Mouse (Mus musculus): ENCODE results near the gene E2f4. TPM values are rescaled to one million over a fixed set of nuclear protein-coding genes. Genes with fewer than 3 reads are reported as not detected.

Gene E2f4
- 68.8 and 69.9 TPM in 2 replicates for polyA plus RNA-seq (2016; fragmentation: Nextera tagmentation; extraction: Ambion mirVana)

DNA sequence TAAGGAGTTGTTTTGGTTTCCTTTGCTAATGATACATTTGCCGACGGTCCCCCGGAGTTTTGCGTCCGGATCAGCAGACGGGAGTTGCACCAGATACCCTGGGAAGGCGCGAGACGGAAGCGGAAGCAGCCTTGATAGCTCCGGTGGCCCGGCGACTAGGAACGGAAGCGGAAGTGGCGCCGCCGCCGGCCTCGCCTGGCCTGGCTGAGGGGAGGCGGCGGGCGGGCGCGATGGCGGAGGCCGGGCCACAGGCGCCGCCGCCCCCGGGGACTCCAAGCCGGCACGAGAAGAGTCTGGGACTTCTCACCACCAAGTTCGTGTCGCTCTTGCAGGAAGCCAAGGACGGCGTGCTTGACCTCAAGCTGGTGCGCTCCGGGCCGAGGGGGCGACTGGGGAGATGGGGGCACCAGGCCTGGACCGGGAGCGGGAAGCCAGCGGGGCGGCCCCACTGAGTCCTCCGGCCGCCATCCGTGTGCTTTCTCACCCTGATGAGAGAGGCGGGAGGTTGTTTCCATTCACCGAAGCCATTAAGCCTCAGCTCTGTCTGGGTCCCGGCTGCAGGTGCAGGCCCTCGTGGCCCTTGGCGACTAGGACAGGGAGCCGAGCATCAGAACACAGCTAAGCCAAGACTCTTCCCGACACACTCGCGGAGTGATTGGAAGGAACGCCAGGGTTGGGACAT lies at the start of gene E2f4:
E2f4 (plus strand) TSS at position 153 of the 682 bp plus-strand sequence.
- peaks cover 18% of the 10 kb centered on the region for H3K4me1 ChIP-seq
- ATAC-seq (ENCODE audit: low FRiP score) = peak; percentile 89
- H3K27me3 ChIP-seq = peaks cover 18% of the 10 kb centered on the region
- H3K4me2 ChIP-seq (replicated peaks) = peak within 1 kb of the TSS; percentile 99
- peak within 1 kb of the TSS; percentile 96 for H3K9ac ChIP-seq
- peak within 1 kb of the TSS; percentile 53; the same call in 1 of the 2 replicates for H3K27ac ChIP-seq
- H3K9me3 ChIP-seq (replicated peaks) = no peaks in the 10 kb centered on the region
- H3K36me3 ChIP-seq = peaks cover 30% of the 10 kb centered on the region
- peak within 1 kb of the TSS; percentile 97 for H3K4me3 ChIP-seq
- WGBS = under 1% methylated on average over 57 of the region's 58 CpGs

DNA sequence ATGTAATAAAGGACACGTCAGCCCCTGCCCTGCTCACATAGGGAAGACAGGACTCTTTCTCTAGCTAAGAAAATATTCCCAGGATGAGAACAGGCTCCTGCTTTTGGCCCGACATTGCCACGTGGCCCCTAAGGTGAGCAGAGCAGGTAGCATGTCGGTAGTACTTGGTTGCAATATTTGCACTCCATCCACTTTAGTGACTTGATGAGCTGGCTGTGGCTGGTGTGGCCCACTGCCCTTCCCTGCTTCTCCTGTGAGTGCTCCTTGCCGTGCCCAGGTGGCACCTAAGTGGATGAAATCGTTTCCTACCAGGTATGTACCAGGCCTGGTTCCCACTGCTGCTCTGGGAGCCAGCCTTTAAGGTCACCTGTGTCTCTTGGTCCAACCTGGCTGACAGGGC lies 45.5 kb upstream of the E2f4 start:
- Histone ChIP-seq H3K27me3 (peaks cover 24% of the 10 kb centered on the region), H3K9ac (no peak overlapping the region), H3K27ac (no peak overlapping the region), H3K4me2 (replicated peaks) (no peak overlapping the region), H3K4me1 (peaks cover 16% of the 10 kb centered on the region), H3K4me3 (no peak overlapping the region), H3K9me3 (replicated peaks) (no peaks in the 10 kb centered on the region), H3K36me3 (peaks cover 49% of the 10 kb centered on the region)
- no peak for ATAC-seq (ENCODE audit: low FRiP score)
- WGBS = 90% methylated on average over 6 of the region's 6 CpGs

DNA sequence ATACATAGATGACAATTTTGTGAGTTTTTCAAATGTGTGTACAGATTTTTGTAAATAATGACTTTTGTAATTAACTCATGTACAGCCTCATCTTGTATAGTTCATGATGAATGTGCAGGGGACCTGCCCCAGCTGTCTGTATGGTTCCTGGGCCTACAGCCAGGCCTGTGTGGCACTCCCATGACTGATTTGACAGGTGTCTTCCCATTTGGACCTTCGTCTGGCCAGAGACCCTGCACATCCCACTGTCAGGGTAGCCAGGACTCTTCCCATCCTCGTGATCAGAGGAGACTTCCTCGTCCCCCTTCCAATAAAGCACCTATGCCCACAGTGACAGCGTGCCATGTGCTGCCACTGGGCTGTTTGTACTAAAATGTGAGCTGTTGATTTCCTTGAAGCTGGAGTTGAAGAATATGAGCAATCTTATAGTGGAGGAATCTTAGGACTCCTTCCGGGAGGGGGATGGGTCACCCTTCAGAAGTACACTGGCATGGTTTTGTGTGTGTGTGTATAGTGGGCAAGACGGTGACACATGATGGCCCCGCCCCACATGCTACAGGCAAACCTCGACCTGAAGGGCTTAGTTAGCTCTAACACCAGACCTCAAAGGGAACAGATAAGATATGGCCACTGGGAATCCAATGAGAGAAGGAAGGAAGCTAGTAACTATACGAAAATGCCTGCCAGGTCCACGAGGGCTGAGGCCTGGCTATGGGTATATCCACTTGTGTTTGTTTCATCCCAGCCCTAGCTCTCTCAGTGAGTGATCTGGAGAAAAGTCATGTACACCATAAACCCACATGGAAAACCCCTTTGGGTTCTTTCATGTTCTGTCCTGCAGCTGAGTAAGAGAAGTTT lies 44.6 kb upstream of the E2f4 start:
- Histone ChIP-seq H3K9ac (no peak overlapping the region), H3K4me1 (peaks cover 16% of the 10 kb centered on the region), H3K36me3 (peaks cover 45% of the 10 kb centered on the region), H3K9me3 (replicated peaks) (no peaks in the 10 kb centered on the region), H3K27ac (no peak overlapping the region), H3K27me3 (peaks cover 31% of the 10 kb centered on the region), H3K4me3 (no peak overlapping the region), H3K4me2 (replicated peaks) (no peak overlapping the region)
- 89% methylated on average over 10 of the region's 10 CpGs for WGBS
- no peak for ATAC-seq (ENCODE audit: low FRiP score)

DNA sequence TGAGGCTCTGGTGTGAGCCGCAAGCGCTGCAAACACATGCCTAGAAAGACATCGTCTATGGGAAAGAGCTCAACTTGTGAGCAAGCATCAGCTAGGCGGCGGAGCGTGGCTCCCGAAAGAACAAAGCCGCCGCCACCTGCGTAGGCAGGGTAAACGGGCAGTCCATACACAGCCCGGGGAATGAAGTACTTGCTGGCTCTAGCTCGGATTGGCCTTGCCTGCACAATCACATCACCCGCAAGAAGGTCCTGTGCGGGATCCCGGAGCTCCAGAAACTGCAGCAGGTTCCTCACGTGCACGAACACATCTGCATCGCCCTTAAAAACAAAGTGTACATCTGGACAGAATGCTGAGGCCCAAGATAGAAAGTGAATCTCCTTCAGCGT lies 43.7 kb upstream of the E2f4 start:
- ATAC-seq (ENCODE audit: low FRiP score) = peak; percentile 53
- peak overlapping the region; percentile 69 for H3K9ac ChIP-seq
- WGBS = 26% methylated on average over 20 of the region's 20 CpGs

DNA sequence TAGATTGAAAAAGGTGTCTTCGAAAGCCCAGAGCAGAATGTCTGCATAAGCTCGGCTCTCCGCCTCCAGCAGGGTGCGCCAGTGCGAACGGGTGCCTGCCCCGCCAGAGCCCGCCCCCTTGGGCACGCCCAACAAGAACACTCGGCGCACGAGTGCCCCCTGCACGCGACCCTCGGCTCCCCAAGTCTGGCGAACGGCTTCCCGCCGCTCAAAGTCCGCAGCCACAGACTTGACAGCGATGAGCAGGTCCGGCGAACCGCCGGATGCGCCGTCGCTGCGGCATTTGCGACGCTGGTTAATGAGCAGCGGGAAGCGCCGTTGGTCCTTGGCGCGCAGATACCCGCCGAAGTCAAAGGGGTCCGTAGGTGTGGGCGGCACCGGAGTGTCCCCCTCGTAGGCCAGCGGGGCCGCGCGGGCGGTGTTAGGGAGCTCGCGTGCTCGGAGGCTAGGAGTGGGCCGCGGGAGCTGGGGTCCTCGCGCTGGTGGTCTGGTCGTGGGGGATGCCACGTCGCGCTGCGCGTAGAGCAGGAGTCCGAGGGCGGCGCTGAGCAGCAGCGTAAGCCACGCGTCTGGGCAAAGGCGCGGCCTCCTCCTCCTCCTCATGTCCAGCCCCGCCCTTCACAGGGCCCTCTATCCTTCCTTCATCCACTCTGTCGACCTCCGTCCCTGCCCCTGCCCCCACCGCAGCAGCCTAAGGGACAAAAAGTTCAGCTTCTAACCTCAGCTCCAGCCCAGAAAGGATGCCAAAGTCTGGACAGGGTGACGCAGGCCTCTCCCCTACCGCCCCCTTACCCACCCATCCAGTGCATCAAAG lies 43.1 kb upstream of the E2f4 start:
- H3K36me3 ChIP-seq = peaks cover 30% of the 10 kb centered on the region
- peak overlapping the region; percentile 96 for H3K4me2 ChIP-seq (replicated peaks)
- H3K27ac ChIP-seq = no peak overlapping the region
- under 1% methylated on average over 73 of the region's 74 CpGs for WGBS
- H3K9me3 ChIP-seq (replicated peaks) = no peaks in the 10 kb centered on the region
- peak overlapping the region; percentile 55 for H3K4me3 ChIP-seq
- peak; percentile 81 for ATAC-seq (ENCODE audit: low FRiP score)
- H3K27me3 ChIP-seq = peaks cover 45% of the 10 kb centered on the region
- peaks cover 23% of the 10 kb centered on the region for H3K4me1 ChIP-seq
- H3K9ac ChIP-seq = peak overlapping the region; percentile 69

More for the DNA sequence above, 43.7 kb upstream of the E2f4 start:
- Histone ChIP-seq H3K4me1 (peaks cover 17% of the 10 kb centered on the region), H3K4me2 (replicated peaks) (peak overlapping the region; percentile 96), H3K36me3 (peaks cover 36% of the 10 kb centered on the region), H3K27ac (no peak overlapping the region), H3K4me3 (peak overlapping the region; percentile 55), H3K27me3 (peaks cover 39% of the 10 kb centered on the region), H3K9me3 (replicated peaks) (no peaks in the 10 kb centered on the region)

DNA sequence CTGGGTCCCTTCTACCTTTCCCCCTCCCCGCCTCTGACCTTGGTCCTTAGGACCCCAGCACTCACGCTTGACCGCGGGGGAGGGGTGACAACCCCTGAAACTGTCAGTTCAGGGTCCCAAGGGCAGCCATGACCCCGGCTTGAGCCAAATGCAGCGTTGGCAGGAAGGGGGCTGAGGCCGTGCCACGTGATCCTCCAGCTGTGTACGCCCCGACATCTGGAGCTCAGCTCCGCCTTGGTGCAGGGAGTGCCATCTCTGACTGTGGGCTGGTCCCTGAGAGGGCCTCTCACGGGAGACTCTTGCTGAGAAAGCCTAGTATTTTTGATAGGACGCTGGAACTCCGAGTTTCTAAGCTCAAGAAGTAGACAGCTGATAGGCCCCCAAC lies 42.5 kb upstream of the E2f4 start, which contains the start of gene B3gnt9:
B3gnt9 (minus strand) TSS at position 188 of the 385 bp plus-strand sequence.
- H3K27ac ChIP-seq = no peak within 1 kb of the TSS

DNA sequence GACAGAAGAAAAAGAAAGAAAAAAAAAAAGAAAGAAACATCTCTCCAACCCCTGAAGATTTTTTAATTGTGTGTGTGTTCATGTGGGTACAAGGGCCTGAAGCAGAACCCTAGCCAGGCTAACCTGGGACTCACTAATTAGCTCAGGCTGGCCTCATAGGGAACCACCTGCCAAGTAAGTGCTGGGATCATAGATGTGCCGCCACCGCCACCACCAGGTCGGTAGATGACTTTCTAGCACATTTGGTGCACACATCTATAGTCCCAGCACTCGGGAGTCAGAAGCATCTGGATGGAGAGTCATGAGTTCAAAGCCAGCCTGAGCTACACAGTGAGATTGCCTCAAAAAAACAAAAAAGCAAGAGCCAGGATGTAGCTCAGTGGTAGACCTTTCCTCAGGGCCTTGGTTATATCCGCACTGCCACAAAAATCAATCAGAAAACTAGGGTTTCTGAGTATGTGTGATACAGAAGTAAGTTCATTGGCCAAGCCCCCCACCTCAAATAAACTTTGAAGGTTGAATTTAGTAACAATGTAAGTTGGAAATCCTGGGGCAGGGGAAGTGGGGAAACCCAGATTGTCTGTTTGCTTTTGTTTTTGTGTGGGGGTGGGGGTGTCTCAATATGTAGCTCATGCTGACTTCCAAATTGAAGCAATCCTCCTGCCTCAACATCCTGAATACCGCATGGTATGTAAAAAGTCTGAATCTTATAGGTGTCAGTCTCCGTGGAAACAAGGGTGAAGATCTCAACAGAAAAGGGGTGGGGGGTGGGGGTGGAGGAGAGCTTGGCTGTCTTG lies 39.9 kb upstream of the E2f4 start:
- H3K27me3 ChIP-seq = peaks cover 74% of the 10 kb centered on the region
- H3K9me3 ChIP-seq (replicated peaks) = no peaks in the 10 kb centered on the region
- 69% methylated on average over 7 of the region's 7 CpGs for WGBS
- peaks cover 25% of the 10 kb centered on the region for H3K4me1 ChIP-seq
- no peak overlapping the region for H3K9ac ChIP-seq
- no peak overlapping the region for H3K27ac ChIP-seq
- no peak overlapping the region for H3K4me3 ChIP-seq
- no peaks in the 10 kb centered on the region for H3K36me3 ChIP-seq
- ATAC-seq (ENCODE audit: low FRiP score) = no peak
- H3K4me2 ChIP-seq (replicated peaks) = no peak overlapping the region

More for the DNA sequence above, 42.5 kb upstream of the E2f4 start, which contains the start of gene B3gnt9:
- Histone ChIP-seq H3K27me3 (peaks cover 51% of the 10 kb centered on the region), H3K4me1 (peaks cover 25% of the 10 kb centered on the region), H3K4me2 (replicated peaks) (peak within 1 kb of the TSS; percentile 96), H3K9me3 (replicated peaks) (no peaks in the 10 kb centered on the region), H3K9ac (peak within 1 kb of the TSS; percentile 69), H3K4me3 (peak within 1 kb of the TSS; percentile 55), H3K36me3 (peaks cover 24% of the 10 kb centered on the region)
- ATAC-seq (ENCODE audit: low FRiP score) = peak; percentile 16; the same call in 1 of the 2 replicates
- under 1% methylated on average over 14 of the region's 14 CpGs for WGBS

DNA sequence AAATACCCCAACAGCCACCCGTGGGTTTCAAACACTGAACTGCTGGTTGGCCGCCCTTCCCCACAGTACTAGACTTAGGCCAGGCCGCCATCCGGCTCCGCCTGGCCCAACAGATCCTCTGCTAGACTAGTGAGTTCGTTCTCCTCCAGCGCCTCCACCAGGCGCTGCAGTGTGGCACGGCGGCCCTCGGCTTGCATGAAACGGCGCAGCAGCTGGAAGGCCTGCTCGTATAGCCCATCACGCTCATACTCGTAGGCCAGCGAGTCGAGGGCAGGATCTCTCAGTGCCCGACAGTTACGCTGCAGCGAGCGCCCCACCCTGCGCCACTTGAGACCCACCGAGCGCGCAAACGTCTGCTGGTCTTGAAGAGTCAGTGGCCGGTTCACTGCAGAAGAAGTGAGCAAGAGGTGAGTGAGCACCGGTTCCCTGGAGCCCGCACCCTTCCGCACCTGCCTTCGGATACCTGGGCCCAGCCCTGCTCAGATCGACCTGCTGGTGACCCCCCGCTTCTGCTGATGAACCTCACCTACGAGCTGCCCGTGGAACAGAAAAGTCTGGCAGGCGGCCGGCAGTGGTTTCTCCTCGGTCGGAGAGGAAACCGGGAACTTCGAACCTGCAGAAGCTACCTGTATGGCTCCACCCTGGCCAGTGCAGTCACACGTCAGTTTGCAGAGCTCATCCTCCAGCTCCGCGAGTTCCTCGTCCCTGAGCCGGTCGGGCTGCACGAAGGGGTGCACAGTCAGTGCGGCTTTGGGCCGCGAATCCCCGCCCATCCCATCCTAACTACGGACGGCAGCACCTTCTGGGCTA lies 38.3 kb upstream of the E2f4 start:
- Histone ChIP-seq H3K9ac (peak overlapping the region; percentile 28; the same call in 1 of the 2 replicates), H3K36me3 (no peaks in the 10 kb centered on the region), H3K27me3 (peaks cover 89% of the 10 kb centered on the region), H3K27ac (no peak overlapping the region), H3K4me2 (replicated peaks) (peak overlapping the region; percentile 60), H3K4me3 (peak overlapping the region; percentile 31), H3K4me1 (peaks cover 19% of the 10 kb centered on the region), H3K9me3 (replicated peaks) (no peaks in the 10 kb centered on the region)
- peak; percentile 51 for ATAC-seq (ENCODE audit: low FRiP score)
- WGBS = 3% methylated on average over 55 of the region's 55 CpGs

DNA sequence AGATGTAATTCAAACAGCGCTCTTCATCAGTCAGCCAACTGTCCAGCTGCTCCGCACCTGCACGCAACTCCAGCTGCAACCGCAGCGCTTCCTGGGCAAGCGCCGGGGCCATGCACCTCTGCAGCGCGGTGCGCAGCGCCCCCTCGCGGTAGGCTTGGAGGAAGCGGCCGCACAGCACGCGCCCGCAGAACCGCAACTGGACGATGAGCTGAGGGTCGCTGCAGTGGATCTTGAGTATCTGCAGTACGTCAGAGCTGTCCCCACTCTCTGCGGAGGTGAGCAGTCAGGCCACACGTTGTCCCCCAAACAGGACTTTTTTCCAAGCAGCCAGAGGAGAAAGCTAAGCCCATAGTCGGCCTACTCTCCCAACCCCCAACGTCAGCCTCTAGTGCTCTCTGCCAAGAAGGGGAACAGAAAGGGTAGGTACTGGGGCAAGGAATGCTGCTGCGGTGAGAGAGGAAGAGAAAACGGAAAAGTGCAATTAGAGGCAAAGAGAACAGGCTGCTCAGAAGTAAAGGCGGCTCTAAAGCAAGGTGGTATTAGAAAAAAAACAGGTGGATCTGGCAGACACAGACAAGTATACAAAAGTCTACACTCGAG lies 37.6 kb upstream of the E2f4 start:
- 3% methylated on average over 30 of the region's 30 CpGs for WGBS
- Histone ChIP-seq H3K9ac (peak overlapping the region; percentile 28; the same call in 1 of the 2 replicates), H3K27ac (no peak overlapping the region), H3K4me2 (replicated peaks) (peak overlapping the region; percentile 60), H3K4me1 (peaks cover 19% of the 10 kb centered on the region), H3K9me3 (replicated peaks) (no peaks in the 10 kb centered on the region), H3K36me3 (no peaks in the 10 kb centered on the region), H3K4me3 (peak overlapping the region; percentile 31), H3K27me3 (peaks cover 93% of the 10 kb centered on the region)
- ATAC-seq (ENCODE audit: low FRiP score) = peak; percentile 58

DNA sequence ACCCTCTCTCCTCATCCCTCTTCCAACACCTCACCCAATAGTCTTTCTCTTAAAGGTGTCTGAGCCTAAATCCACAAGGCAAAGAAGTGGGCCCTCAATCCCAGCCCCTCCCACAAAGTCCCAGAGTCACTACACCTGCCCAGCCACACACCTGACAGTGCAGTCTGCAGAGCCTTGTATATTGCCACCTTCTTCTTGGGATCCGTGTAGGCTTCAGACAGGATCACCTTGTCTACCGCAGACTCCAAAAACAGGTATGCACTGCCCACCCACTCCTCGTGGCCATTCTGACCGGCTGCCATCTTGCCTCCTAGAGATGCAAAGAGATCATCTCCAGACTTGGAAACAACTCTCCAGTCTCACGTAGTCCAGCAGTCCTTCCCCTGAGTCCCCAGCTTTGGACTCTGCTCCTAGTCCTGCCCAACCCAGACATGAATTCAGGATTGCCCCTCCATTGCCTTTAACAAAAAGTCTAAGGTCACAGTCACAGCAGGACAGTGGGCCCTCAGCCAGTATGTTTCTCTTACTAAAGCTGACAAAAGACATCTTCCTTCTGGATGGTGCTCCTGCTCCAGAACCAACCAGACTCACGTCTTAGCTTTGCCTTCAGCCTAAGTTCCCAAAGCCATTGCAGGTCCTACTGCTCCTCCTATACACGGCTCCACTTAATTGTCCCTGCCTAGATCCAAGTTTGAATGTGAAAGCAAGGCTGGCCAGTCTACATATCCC lies 36.9 kb upstream of the E2f4 start:
- no peak for ATAC-seq (ENCODE audit: low FRiP score)
- Histone ChIP-seq H3K27me3 (peaks cover 93% of the 10 kb centered on the region), H3K4me3 (no peak overlapping the region), H3K9me3 (replicated peaks) (no peaks in the 10 kb centered on the region), H3K4me2 (replicated peaks) (no peak overlapping the region), H3K36me3 (no peaks in the 10 kb centered on the region), H3K9ac (no peak overlapping the region), H3K27ac (no peak overlapping the region), H3K4me1 (peaks cover 13% of the 10 kb centered on the region; the same call in 1 of the 2 replicates)
- 61% methylated on average over 7 of the region's 7 CpGs for WGBS
